19 mouse cellular contexts compared by ENCODE assay signal in the genomic region with DNA sequence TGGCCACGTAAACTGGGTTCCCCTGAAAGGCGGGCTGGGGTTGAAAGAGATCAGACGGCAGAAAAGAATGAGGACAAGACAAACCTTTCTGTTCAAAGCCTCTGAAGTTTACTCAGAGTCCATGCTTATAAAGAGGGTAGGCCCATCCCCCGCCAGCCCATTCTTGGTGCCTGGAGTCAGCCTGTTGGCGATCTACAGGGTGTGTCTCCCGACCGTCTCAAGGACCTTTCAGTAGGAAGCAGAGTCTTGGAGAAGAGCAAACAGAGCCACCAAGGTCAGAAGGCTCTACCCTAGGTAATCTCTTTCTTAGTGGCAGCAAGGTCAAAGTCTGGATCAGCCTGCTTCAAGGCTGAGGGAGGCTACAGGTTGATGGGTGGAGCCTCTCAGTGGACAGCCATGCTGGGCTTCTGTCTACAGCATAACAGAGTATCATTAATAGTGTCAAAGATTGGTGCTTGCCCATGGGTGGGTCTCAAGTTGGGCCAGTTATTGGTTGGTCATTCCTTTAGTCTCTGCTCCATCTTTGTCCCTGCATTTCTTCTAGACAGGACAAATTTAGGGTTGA. TPM values are rescaled to one million over a fixed set of nuclear protein-coding genes. Genes with fewer than 3 reads are reported as not detected.
"Had no signal": no experiment of that assay in that cellular context is flagged by ENCODE, and none has a peak within 500 bp of the region (broad histone marks: within the 10 kb centered on the region; RNA-seq: fewer than 3 reads in every experiment).

No protein-coding gene starts in this region.

RNA-seq across cellular contexts. Expression of gene Ube2u, which starts 20.5 kb away (rescaled TPM):
- total RNA-seq: gastrocnemius, adult 2 months; gastrocnemius, postnatal 10 days; gastrocnemius, postnatal 25 days; gastrocnemius, postnatal 4 days; granulocyte monocyte progenitor cell, adult 5-6 weeks; heart, adult 2 months; heart, postnatal 14 days; heart, postnatal 36 days; hematopoietic stem cell, adult 5-6 weeks; hindbrain, postnatal 0 days; layer of hippocampus, adult 18-20 months; layer of hippocampus, adult 8-10 months; layer of hippocampus, postnatal 14 days; layer of hippocampus, postnatal 36 days; left cerebral cortex, adult 18-20 months; left cerebral cortex, postnatal 10 days; left cerebral cortex, postnatal 25 days; left cerebral cortex, postnatal 4 days had no signal
- polyA plus RNA-seq: heart, adult 2 months; large intestine, adult 2 months had no signal
